Mouse (Mus musculus) kidney, embryonic 16.5 days (tissue): ENCODE measurements at regions not wholly inside any gene's neighbourhood (a gene's known extent, or its start where the extent isn't known, plus 50 kb on each side); places are given as distances from the start of the nearest gene placed in this dataset.

Experiments
- ATAC-seq: fragments of 200-750 bp; cut with Nextera tagmentation; 2 replicates; pipeline ENCODE4 v1.8.0; 2017; ENCODE audit warnings: moderate TSS enrichment; ENCODE audit not compliant: low FRiP score, low TSS enrichment
- H3K27ac ChIP-seq: fragments of 300-500 bp; sonication (generic); 2 replicates; pipeline ENCODE4 v1.5.1; 2014; ENCODE audit warnings: low read length
- H3K27me3 ChIP-seq: fragments of 300-500 bp; sonication (generic); 2 replicates; pipeline ENCODE4 v1.6.1; 2014; ENCODE audit warnings: low read length, control low read depth, mixed read lengths; ENCODE audit not compliant: insufficient read depth
- H3K36me3 ChIP-seq: fragments of 300-500 bp; sonication (generic); 2 replicates; pipeline ENCODE4 v1.6.1; 2014; ENCODE audit warnings: low read length, control low read depth, mixed read lengths; ENCODE audit not compliant: insufficient read depth
- H3K4me1 ChIP-seq: fragments of 300-500 bp; sonication (generic); 2 replicates; pipeline ENCODE4 v1.6.1; 2014; ENCODE audit warnings: low read length, control low read depth, mixed read lengths; ENCODE audit not compliant: insufficient read depth
- H3K4me2 ChIP-seq: fragments of 300-500 bp; sonication (generic); replicated peaks from 2 replicates; pipeline ENCODE4 v1.6.1; 2014; ENCODE audit warnings: low read depth, low read length
- H3K4me3 ChIP-seq: fragments of 300-500 bp; sonication (generic); 2 replicates; pipeline ENCODE4 v1.5.1; 2014; ENCODE audit warnings: mild to moderate bottlenecking, low read length
- H3K9ac ChIP-seq: fragments of 300-500 bp; sonication (generic); replicated peaks from 2 replicates; pipeline ENCODE4 v1.6.1; 2014; ENCODE audit warnings: low read length
- H3K9me3 ChIP-seq: fragments of 300-500 bp; sonication (generic); 2 replicates; pipeline ENCODE4 v1.6.1; 2016; ENCODE audit warnings: low read length, control low read depth
- WGBS: fragments of 180-500 bp; shearing (Covaris S2); extraction: QIAGEN DNeasy Blood & Tissue Kit; methylation state at CpG from one replicate; pipeline ENCODE4 v1.1.7; 2014; 5-methylcytosine and 5-hydroxymethylcytosine counted together

GRCm38 (mm10) chr7:111155995-111156394 lies 73.2 kb upstream of the Eif4g2 start:
- Histone ChIP-seq H3K27me3 (no peaks in the 10 kb centered on the region), H3K4me2 (no peak overlapping the region), H3K9me3 (no peaks in the 10 kb centered on the region), H3K9ac (no peak overlapping the region), H3K4me1 (peaks cover 23% of the 10 kb centered on the region), H3K36me3 (no peaks in the 10 kb centered on the region), H3K4me3 (no peak overlapping the region), H3K27ac (peak overlapping the region; percentile 51; the same call in 1 of the 2 replicates)
- 64% methylated on average over 6 of the region's 6 CpGs for WGBS
- ATAC-seq = no peak

GRCm38 (mm10) chr7:111154217-111154616 lies 71.4 kb upstream of the Eif4g2 start:
- Histone ChIP-seq H3K9me3 (no peaks in the 10 kb centered on the region), H3K4me1 (peaks cover 23% of the 10 kb centered on the region), H3K27ac (no peak overlapping the region), H3K9ac (no peak overlapping the region), H3K4me3 (no peak overlapping the region), H3K36me3 (no peaks in the 10 kb centered on the region), H3K4me2 (no peak overlapping the region), H3K27me3 (no peaks in the 10 kb centered on the region)
- ATAC-seq = no peak
- WGBS = 89% methylated on average over 13 of the region's 13 CpGs

- Histone ChIP-seq H3K9ac (no peak overlapping the region), H3K27ac (no peak overlapping the region), H3K4me3 (no peak overlapping the region), H3K4me2 (no peak overlapping the region), H3K9me3 (no peaks in the 10 kb centered on the region), H3K27me3 (no peaks in the 10 kb centered on the region), H3K4me1 (no peaks in the 10 kb centered on the region), H3K36me3 (no peaks in the 10 kb centered on the region)
- 89% methylated on average over 5 of the region's 5 CpGs for WGBS
- ATAC-seq = no peak
Observed at GRCm38 (mm10) chr7:111150540-111150939, 67.7 kb upstream of the Eif4g2 start.

GRCm38 (mm10) chr7:111150115-111150514 lies 67.3 kb upstream of the Eif4g2 start:
- Histone ChIP-seq H3K4me2 (no peak overlapping the region), H3K9me3 (no peaks in the 10 kb centered on the region), H3K27me3 (no peaks in the 10 kb centered on the region), H3K36me3 (no peaks in the 10 kb centered on the region), H3K27ac (no peak overlapping the region), H3K4me3 (no peak overlapping the region), H3K4me1 (no peaks in the 10 kb centered on the region), H3K9ac (no peak overlapping the region)
- 88% methylated on average over 5 of the region's 5 CpGs for WGBS
- no peak for ATAC-seq

GRCm38 (mm10) chr7:111147593-111147992 lies 64.8 kb upstream of the Eif4g2 start:
- no peak for ATAC-seq
- 79% methylated on average over 6 of the region's 6 CpGs for WGBS
- no peaks in the 10 kb centered on the region for H3K36me3 ChIP-seq
- no peak overlapping the region for H3K9ac ChIP-seq
- no peaks in the 10 kb centered on the region for H3K9me3 ChIP-seq
- H3K4me2 ChIP-seq = no peak overlapping the region
- no peak overlapping the region for H3K4me3 ChIP-seq
- no peaks in the 10 kb centered on the region for H3K27me3 ChIP-seq
- no peaks in the 10 kb centered on the region for H3K4me1 ChIP-seq
- H3K27ac ChIP-seq = no peak overlapping the region

GRCm38 (mm10) chr7:111146670-111147069 lies 63.8 kb upstream of the Eif4g2 start:
- Histone ChIP-seq H3K4me3 (no peak overlapping the region), H3K4me2 (no peak overlapping the region), H3K4me1 (no peaks in the 10 kb centered on the region), H3K9me3 (no peaks in the 10 kb centered on the region), H3K36me3 (no peaks in the 10 kb centered on the region), H3K27ac (no peak overlapping the region), H3K9ac (no peak overlapping the region), H3K27me3 (no peaks in the 10 kb centered on the region)
- no peak for ATAC-seq
- WGBS = 77% methylated on average over 4 of the region's 4 CpGs

GRCm38 (mm10) chr7:111144216-111144615 lies 61.4 kb upstream of the Eif4g2 start:
- WGBS = 73% methylated on average over 3 of the region's 3 CpGs
- Histone ChIP-seq H3K9ac (no peak overlapping the region), H3K4me1 (no peaks in the 10 kb centered on the region), H3K27ac (no peak overlapping the region), H3K4me2 (no peak overlapping the region), H3K27me3 (no peaks in the 10 kb centered on the region), H3K4me3 (no peak overlapping the region), H3K36me3 (no peaks in the 10 kb centered on the region), H3K9me3 (no peaks in the 10 kb centered on the region)
- no peak for ATAC-seq

- Histone ChIP-seq H3K9ac (no peak overlapping the region), H3K9me3 (no peaks in the 10 kb centered on the region), H3K36me3 (no peaks in the 10 kb centered on the region), H3K4me3 (no peak overlapping the region), H3K27ac (no peak overlapping the region), H3K4me1 (no peaks in the 10 kb centered on the region), H3K27me3 (no peaks in the 10 kb centered on the region), H3K4me2 (no peak overlapping the region)
- 69% methylated on average over 7 of the region's 7 CpGs for WGBS
- no peak for ATAC-seq
Observed at GRCm38 (mm10) chr7:111141285-111141965, 58.6 kb upstream of the Eif4g2 start.

- no peak overlapping the region for H3K27ac ChIP-seq
- H3K4me1 ChIP-seq = no peaks in the 10 kb centered on the region
- ATAC-seq = no peak
- H3K9me3 ChIP-seq = no peaks in the 10 kb centered on the region
- no peaks in the 10 kb centered on the region for H3K36me3 ChIP-seq
- no peaks in the 10 kb centered on the region for H3K27me3 ChIP-seq
- H3K9ac ChIP-seq = no peak overlapping the region
- 98% methylated on average over 2 of the region's 2 CpGs for WGBS
- no peak overlapping the region for H3K4me2 ChIP-seq
- H3K4me3 ChIP-seq = no peak overlapping the region
Observed at GRCm38 (mm10) chr7:111138038-111138437, 55.2 kb upstream of the Eif4g2 start.

GRCm38 (mm10) chr7:111136066-111136639 lies 53.3 kb upstream of the Eif4g2 start:
- Histone ChIP-seq H3K27ac (no peak overlapping the region), H3K4me2 (no peak overlapping the region)
- WGBS = 66% methylated on average over 6 of the region's 6 CpGs

More at GRCm38 (mm10) chr7:111136066-111136639, 53.3 kb upstream of the Eif4g2 start:
- no peak overlapping the region for H3K4me3 ChIP-seq
- no peaks in the 10 kb centered on the region for H3K4me1 ChIP-seq
- no peaks in the 10 kb centered on the region for H3K36me3 ChIP-seq
- H3K9ac ChIP-seq = no peak overlapping the region
- ATAC-seq = no peak
- H3K9me3 ChIP-seq = no peaks in the 10 kb centered on the region
- H3K27me3 ChIP-seq = no peaks in the 10 kb centered on the region
